Mouse (Mus musculus): ENCODE measurements around the gene Rlim. TPM values are rescaled to one million over a fixed set of nuclear protein-coding genes. Genes with fewer than 3 reads are reported as not detected.

The Rlim gene
- polyA plus RNA-seq (2021; fragmentation: Nextera tagmentation): 20.2 and 27.1 TPM in 2 replicates
- long read RNA-seq, experiment 1, full-length matches to known transcripts: 4 of 29 reads
- long read RNA-seq, experiment 1, partial matches to known transcripts: 1 of 29 reads
- long read RNA-seq, experiment 1, other reads (novel, unspliced or antisense): 24 of 29 reads
- long read RNA-seq, experiment 2, full-length matches to known transcripts: 16 of 39 reads
- long read RNA-seq, experiment 2, partial matches to known transcripts: 3 of 39 reads
- long read RNA-seq, experiment 2, other reads (novel, unspliced or antisense): 20 of 39 reads

GRCm38 (mm10) chrX:103981169-103981689 lies at the start of gene Rlim:
Gene Rlim (minus strand): TSS chrX:103981284.

Other genes starting within 250 kb of the Rlim start
- 18.6 and 26.3 TPM in 2 replicates for gene Slc16a2, start 159.3 kb downstream of the Rlim start, polyA plus RNA-seq (2021; fragmentation: Nextera tagmentation)
- gene Nexmif, start 219.9 kb upstream of the Rlim start, polyA plus RNA-seq (2021; fragmentation: Nextera tagmentation): 6.5 and 6.6 TPM in 2 replicates

All from layer of hippocampus, adult 6 months (tissue).